Mouse (Mus musculus) gastrocnemius, postnatal 4 days (tissue): ENCODE results near the gene Izumo1. TPM values are rescaled to one million over a fixed set of nuclear protein-coding genes. Genes with fewer than 3 reads are reported as not detected.
A peak's percentile ranks its signal among the peaks of the same experiment; 100 is the strongest.
"Not testable (repeated sequence)": the region's sequence is repeated elsewhere in the genome, so short reads cannot be mapped to it uniquely, and the experiment has no call there.

Experiments
- DNase-seq, 2 experiments: peaks; one replicate each; pipeline ENCODE4 v3.0.0; 2021 to 2022; ENCODE audit warnings: low spot score in 2 of 2, mixed read lengths in 2 of 2
- total RNA-seq, 2 experiments: library from RNA; stranded (reverse); gene quantifications; 2 replicates each; pipeline ENCODE4 v1.2.3; 2021

The Izumo1 gene
- total RNA-seq, 2 experiments from 2014 or later: 0.34 to 0.36 TPM

DNA sequence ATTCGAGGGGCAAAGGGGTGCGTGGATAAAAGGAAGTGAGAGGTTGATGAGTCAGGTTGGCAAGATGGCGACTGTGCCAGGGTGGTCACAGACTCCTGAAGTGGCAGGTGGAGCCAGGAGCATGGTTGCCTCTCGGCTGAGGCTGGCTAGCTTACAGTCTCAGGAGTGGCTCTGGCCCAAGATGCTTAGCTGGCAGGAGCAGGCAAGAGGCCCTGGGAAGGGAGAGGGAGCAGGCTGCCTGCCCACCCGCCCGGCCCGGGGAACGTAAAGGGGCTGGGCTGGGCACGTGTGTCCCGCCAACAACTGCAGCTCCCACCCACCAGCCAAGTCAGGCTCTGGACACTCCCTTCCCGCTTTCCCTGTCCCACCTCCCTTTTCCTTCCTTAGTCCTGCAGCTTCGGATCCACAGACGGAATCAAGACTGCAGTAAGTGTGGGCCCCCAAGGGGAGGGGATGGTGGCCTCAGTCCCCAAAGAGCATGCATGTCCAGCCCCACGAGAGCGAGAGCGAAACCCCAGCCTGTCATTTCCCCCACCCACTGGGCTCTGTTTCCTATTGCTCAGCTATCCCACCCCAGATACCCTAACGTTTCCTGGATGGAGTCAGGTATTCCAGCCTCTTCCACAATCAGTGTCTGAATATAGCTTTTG is 19.9 kb downstream of the Izumo1 start:
- peak in 1 of 2 experiments; percentile 73 for DNase-seq

DNA sequence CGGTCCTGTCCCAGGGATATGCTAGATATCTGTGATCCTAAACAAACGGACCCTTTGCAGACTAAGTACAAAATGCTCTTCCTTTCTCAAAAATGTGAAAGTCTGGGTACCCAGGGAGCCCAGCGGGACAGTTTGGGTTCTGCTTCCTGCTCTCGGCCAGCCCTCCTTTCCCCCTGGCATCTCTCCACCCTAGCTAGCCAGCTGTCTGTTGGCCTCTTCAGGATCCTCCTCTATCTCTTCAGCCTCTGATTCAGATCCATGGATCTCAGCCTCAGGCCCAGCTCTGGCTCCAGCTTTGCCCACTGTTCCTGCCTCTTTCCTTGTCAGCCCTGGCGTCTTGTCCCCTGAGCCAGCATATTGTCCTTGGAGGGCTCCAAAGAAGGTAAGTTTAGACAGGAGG is 20.5 kb downstream of the Izumo1 start:
- DNase-seq: peak in 1 of 2 experiments; percentile 55

GRCm38 (mm10) chr7:45642503-45643255 is 21.1 kb downstream of the Izumo1 start:
- DNase-seq: no peak

DNA sequence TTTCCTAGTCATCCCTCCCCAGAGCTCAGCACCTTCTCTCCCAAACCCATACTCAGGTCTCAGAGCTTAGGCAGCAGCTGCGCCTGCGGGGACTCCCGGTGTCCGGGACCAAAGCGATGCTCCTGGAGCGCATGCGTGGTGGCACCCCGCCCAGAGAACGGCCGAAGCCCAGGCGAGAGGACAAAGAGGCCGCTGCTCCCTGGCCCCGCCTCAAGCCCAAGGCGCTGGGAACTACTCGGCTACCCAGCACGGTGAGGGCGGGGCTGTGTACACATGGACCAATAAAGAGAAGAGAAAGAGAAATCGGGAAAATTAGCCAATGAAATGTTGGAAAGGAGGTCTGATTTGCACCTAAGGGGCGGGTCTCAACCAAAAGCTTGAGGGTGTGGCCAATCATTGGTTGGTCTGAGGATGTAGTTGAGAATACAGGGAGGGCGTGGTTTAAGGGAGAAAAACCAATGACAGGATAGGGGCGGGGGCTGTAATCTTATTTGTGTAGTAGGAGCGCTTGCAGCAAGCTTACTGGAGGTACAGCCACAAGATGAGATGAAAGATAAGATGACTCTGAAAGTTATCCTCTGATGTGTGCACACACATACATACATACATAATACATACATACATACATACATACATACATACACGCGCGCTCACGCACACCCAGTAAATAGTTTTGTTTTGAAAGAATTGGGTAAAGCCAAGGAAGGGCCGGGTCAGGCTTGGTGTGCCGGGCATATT is 22.0 kb downstream of the Izumo1 start:
- DNase-seq: peak; percentile 96 to 98

DNA sequence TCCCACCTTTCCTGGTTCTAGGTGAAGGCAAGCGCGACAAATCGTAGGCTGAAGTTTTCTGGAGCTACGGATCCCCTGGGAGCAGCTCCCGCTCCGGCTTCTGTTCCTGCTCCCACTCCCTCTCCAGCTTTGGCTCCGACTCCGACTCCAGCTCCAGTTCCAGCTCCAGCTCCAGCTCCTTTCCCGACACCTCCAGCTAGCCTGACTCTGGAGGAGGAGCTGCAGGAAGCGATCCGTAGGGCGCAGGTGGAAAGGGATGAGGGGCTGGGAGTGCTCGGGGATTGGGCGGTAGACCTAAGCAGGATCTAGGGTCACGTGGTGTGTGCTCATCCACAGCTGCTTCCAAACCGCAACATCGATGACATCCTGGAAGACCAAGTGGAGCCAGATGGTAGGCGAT is 22.6 kb downstream of the Izumo1 start:
- no peak for DNase-seq

GRCm38 (mm10) chr7:45644872-45645590 is 23.4 kb downstream of the Izumo1 start:
- DNase-seq: no peak

GRCm38 (mm10) chr7:45645591-45645971 is 24.0 kb downstream of the Izumo1 start:
- DNase-seq: no peak

DNA sequence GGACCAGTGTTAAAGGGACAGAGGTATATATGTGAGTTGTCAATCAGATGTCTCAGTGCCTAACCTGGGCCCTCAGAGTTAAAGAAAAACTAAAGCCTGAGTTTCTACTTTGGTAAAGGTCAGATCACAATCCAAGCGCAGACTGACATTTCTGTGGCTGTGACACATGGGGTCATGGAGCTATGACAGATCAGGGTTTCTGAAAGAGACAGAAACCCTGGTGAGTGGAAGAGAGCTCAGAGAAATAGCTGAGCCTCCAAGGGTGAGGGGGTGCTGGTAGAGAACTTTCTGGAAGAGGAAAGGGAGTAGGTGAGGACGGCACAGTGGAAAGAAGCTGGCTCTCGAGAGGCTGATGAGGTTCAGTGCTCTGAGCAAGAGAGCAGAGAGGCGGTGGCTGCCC is 25.1 kb downstream of the Izumo1 start:
- no peak for DNase-seq

DNA sequence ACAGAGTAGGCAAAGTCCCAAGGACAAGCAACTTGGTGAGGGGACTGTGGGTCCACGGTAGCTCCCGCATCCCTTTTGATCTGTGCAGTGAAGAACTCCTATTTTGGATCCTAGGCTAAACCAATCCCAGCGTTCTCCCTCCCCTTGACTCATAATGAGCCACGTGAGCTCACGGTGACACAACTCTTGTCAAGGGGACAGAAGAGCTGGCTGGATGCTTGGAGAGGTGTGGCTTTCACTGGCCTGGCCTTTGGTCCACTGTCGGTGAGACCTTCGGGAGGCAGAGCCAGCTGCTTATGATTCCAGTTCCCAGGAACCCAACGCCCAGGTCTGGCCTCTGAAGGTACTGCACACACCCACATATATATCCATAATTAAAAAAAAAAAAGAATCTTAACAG is 27.7 kb downstream of the Izumo1 start:
- no peak for DNase-seq

DNA sequence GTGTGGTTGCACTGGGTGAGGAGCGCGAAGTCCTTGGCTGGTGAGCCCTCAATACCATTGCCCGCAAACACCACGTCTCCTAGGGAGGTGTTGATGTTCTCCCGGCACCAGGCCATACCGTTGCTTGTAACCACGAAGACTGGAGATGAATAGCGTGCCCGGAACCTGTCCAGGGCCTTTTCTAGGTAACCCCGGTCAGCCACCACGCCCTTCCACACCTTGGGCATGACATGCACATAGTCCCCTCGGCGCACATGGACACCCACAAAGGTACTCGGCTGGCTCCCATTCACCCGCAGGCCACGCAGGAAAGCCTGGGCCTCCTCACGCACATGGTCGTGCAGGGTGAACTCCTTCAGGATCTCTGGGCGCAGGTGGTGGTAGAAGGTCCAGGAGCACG is 28.9 kb downstream of the Izumo1 start:
- DNase-seq: not testable (repeated sequence)

DNA sequence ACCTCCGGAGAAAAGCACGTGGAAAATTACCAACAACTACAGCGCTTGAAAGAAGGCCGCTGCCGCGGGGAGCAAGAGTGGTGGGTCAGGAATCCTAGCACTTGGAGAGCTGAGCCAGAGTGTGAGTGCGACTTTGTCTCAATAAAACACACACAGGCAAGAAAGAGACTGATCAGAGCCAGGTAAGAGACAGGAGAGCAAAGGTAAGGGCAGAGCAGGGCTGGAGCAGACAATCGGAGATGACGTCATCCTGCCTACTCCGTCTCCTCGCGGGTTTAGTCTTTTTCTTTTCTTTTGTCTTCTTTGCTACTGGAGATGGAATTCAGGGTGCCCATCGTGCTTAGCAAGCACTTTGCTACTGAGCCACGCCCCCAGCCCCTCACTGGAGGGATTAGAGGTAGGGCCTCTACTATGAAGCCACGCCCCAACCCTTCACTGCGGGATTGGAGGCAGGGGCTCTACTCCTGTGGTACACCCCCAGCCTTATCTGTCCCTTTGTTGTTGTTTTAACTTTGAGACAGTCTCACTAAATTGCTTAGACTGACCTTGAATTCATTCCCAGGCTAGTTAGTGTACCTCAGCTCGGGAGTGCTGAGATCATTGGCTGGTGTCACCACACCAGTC is 32.9 kb downstream of the Izumo1 start:
- no peak for DNase-seq

GRCm38 (mm10) chr7:45660746-45661478 is 39.3 kb downstream of the Izumo1 start:
- DNase-seq: no peak

- not testable (repeated sequence) for DNase-seq
Observed at GRCm38 (mm10) chr7:45661702-45662101, 40.1 kb downstream of the Izumo1 start.

- DNase-seq: no peak
Observed at GRCm38 (mm10) chr7:45665303-45666138, 43.9 kb downstream of the Izumo1 start.

- no peak for DNase-seq
Observed at GRCm38 (mm10) chr7:45666161-45666560, 44.5 kb downstream of the Izumo1 start, which contains the start of gene Fut2. Gene Fut2, minus strand, starts transcription at chr7:45666394.

GRCm38 (mm10) chr7:45667761-45668160 is 46.1 kb downstream of the Izumo1 start:
- no peak for DNase-seq

GRCm38 (mm10) chr7:45668921-45669320 is 47.3 kb downstream of the Izumo1 start:
- no peak for DNase-seq

DNA sequence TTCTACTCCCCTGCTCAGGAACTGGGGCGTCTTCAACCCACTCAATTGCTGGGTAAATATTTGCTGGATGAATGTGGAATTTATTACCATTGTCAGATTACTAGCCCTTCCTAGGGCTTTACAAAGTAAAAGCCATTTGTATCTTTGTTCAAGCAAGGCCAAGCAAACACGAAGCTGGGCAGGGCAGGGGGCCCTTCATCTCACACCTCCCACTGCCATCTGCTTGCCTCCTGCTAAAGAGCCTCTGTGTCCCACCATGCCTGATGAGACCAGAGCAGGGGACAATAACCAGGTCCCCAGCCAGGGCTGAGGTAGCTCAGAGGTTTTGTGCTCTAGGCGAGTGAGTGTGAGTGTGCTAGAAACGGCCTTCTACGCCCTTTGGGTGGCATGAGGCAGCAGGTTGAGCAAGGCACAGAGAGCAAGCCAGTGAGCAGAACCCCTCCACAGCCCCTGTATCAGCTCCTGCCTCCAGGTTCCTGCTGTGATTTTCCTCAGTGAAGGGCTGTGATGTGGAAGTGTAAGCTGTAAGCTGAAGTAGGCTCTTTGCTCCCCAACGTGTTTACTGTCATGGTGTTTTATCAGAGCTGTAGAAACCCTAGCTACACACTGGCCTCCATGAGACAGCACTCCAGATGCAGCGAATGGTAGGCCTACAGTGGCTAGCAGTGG is 56.1 kb downstream of the Izumo1 start:
- no peak for DNase-seq
